Mouse (Mus musculus): Measurements from ENCODE around the gene Gsk3b.

DNA sequence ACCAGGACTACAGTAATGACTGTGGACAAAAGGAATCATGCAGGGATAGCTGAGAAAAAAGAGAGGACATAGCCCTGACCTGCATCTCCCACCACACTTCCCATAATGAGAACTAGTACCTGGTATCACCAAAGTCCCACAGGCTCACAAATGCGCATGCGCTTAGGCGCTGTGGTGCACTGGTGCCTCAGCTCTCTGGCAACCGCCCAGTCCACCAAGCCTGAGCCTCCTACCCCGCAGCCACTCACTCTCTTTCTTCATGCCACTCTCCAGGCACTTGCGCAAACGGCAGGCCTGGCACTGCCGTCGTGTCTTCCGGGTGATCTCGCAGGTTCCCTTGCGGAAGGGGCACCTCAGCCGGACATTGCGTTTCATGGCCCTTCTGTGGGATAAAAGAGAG, 165.2 kb downstream of the Gsk3b start:
- no peak for TF ChIP-seq CTCF (IDR thresholded peaks at IDR 0.05; ENCODE audit: low read depth)
- TF ChIP-seq EP300 (IDR thresholded peaks at IDR 0.05; ENCODE audit: low read depth): no peak

All from liver, embryonic 14.5 days (tissue).